Mouse (Mus musculus) spleen, postnatal 36 days (tissue): ENCODE results near the gene Arfgap1.
A peak's percentile ranks its signal among the peaks of the same experiment; 100 is the strongest.

Experiments used
- DNase-seq, 2 experiments: peaks; one replicate each; pipeline ENCODE4 v3.0.0; 2022; ENCODE audit warnings: low spot score in 2 of 2, mixed read lengths in 1 of 2

Arfgap1 gene

DNA sequence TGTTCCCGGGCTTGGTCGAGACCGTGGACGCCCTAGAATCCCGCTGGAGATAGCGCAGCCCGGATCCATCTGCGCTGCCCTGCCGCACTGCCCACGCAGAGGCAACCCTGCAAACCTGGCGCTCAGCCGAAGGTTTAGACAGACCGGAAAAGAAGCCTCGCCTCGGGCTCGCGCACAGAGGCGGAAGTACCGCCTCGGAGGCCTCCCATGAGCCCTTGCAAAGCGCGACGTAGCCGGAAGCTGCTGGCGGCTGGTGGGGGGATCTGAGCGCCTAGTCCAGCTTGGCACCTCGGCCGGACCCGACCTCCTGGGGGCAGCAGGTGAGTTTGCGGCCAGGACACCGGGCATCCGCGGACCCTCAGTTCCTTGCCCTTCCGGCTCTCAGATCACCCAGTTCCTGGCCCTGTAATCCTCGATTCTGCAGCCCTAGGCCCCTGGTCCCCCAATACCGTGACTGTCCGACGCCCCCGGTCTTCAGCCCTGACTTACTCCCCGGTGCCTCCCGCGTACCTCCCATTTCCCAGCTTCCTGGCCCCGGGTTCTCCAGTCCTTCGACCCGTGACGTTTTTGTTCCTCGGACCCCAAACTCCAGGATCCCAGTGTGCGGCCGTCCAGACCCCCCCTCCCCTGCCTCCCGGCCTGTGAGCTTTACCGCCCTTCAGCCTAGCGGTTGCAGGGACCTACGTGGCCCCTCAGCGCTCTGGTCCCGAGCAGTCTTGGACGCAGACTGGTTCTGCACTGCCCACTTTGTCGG, at the start of gene Arfgap1:
Gene Arfgap1, plus strand, starts transcription at position 216 of the 754 bp plus-strand sequence.
- peak; percentile 89 to 90 for DNase-seq

GRCm38 (mm10) chr2:180919913-180920809, 46.9 kb upstream of the Arfgap1 start:
- peak; percentile 13 to 23 for DNase-seq

DNA sequence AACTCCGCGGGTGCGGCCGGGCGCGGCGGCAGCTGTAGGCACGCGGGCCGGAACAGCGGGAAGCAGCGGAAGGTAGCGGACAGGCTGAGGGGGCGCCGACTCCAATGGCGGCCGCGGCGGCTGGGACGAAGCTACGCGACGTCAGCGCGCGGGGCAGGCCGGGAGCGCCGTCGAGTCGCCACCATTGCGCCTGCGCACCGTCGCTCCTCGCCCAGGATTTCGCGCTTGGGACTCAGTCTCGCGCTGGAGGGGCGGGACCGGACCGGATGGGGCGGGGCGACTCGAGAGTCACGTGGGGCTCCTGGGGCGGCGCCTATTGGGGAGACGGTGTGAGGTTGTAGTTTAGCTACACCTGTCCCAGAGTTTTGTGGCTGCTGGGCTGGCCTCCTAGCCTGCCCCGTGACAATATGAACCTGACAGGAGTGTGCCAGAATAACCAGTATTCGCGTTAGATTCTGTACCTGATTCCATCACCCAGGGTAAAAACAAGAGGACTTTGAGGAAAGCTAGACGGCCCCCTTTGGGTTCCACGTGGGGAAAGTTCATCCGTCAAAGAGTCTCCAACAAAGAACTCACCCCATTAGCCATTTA, 46.1 kb upstream of the Arfgap1 start, which contains the start of gene Ythdf1:
Gene Ythdf1, minus strand, starts transcription at position 140 of the 591 bp plus-strand sequence.
- DNase-seq = peak; percentile 97 to 98

GRCm38 (mm10) chr2:180922739-180923138, 44.3 kb upstream of the Arfgap1 start:
- DNase-seq = no peak

DNA sequence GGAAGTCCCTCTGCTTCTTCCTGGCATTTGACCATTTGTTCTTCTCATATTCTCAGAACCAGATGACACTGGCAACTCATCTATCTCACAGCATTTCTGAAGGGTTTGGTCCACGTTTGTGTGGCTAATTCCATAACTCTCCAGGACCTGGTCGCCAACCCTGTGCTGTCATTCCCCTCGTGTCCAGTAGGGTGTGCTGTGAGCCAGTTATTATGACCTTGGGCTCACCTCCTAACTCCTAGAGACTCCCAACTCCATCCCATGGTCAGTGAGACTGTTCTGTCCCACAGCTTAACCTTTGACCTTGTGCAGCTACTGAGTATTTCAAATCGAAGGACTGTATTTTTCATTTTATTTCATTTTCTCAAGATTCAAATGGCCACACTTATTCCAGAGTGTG, 41.8 kb upstream of the Arfgap1 start:
- peak; percentile 22 to 42 for DNase-seq

DNA sequence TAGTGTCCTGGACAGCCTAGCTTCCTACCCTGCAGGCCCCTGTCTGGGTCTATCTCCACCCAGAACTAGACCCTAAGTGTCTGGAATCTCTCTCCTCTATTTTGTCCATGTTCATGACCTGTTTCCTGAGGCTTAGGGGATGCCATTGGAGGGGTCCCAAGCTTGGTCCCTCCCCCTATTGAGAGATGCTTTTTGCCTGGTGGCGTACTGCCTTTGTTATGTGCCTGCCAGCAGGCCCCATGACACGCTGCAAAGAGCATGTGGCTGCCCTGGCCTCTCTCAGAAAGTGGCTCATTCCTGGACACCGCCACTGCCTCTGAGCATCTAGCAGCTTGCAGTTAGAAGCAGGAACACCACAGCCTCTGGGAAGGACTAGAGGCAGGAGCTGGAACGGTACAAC, 38.3 kb upstream of the Arfgap1 start, which contains the start of gene Birc7:
Gene Birc7, plus strand, starts transcription at position 301 of the 400 bp plus-strand sequence.
- no peak for DNase-seq

GRCm38 (mm10) chr2:180932418-180932817, 34.6 kb upstream of the Arfgap1 start:
- DNase-seq = no peak

DNA sequence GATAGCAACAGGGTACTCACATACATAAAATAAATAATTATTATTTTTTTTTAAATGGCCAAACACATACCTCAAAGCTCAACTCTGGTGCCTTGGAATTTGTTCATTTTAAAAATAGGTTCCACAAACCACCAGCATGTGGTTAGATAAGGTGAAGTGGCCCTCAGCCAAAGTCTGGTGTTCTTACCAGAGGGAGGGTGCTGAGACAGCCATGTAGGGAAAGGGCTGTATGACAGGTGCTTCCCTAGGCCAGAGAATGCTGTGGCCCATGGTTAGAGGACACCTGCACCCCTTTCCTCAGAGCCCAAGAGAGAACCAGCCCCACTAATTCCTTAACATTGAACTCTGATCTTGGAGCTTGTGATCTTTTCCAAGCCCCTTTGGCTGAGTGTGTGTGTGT, 26.8 kb upstream of the Arfgap1 start:
- no peak for DNase-seq

GRCm38 (mm10) chr2:180941869-180942268, 25.2 kb upstream of the Arfgap1 start:
- no peak for DNase-seq

DNA sequence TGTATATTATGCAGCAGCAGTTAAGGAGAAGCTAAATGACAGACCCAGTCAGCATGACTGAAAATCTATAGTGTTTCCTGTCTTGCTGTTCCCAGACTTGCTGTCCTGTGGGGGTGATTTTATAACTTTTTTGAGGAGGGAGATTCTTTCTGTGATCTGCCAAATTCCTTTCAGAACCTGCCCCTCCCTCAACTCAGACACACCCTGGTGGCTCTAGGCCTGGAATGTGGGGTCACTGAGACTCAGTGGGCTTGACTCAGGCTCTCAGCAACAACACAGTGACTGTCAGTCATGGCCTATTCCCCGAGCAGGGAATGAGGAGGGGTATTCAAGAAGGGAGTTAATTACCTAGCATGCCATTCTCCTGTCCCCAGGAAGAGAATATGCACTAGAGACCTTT, 17.1 kb upstream of the Arfgap1 start:
- DNase-seq = no peak

GRCm38 (mm10) chr2:180952731-180953171, 14.3 kb upstream of the Arfgap1 start:
- DNase-seq = no peak

DNA sequence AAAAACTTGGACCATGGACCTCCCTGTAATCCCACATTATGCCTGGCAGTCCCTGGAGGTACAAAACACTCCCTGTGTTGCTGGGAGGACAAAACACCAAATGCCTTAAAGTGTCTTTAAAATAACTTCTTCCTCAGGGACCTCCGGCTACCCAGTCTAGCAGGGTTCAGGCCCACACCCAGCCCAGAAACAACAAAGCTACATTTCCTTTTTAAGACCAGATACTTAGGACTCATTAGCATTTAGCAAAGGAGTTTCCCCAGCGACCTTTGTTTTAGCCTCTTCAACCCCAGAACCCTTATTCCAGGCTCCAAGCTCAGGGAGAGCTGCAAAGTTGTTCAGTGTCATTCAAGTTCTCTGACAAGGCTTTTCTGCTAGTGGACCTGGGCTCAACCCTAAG, 13.4 kb upstream of the Arfgap1 start:
- no peak for DNase-seq

- no peak for DNase-seq
These were observed 12.7 kb upstream of the Arfgap1 start, which contains the start of gene Nkain4 for GRCm38 (mm10) chr2:180954061-180955047. Gene Nkain4, minus strand, starts transcription at chr2:180954699.

GRCm38 (mm10) chr2:180959605-180960004, 7.4 kb upstream of the Arfgap1 start:
- no peak for DNase-seq

DNA sequence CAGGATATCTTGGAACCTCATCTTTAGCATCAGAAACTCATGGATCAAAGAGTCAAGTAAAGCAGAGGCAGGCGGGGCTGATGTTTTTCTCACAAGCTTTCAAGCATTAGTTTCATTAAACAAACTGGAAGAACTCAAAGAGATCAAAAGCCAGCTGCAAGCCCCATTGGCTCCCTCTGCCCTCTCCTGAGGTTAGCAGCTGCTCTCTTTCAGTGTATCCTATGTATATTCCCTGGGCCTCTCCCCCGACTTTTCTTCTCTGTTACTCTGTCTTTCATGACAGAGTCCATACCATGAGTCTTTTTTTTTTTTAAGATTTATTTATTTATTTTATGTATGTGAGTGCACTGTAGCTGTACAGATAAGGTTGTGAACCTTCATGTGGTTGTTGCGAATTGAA, 6.8 kb upstream of the Arfgap1 start:
- DNase-seq = no peak

DNA sequence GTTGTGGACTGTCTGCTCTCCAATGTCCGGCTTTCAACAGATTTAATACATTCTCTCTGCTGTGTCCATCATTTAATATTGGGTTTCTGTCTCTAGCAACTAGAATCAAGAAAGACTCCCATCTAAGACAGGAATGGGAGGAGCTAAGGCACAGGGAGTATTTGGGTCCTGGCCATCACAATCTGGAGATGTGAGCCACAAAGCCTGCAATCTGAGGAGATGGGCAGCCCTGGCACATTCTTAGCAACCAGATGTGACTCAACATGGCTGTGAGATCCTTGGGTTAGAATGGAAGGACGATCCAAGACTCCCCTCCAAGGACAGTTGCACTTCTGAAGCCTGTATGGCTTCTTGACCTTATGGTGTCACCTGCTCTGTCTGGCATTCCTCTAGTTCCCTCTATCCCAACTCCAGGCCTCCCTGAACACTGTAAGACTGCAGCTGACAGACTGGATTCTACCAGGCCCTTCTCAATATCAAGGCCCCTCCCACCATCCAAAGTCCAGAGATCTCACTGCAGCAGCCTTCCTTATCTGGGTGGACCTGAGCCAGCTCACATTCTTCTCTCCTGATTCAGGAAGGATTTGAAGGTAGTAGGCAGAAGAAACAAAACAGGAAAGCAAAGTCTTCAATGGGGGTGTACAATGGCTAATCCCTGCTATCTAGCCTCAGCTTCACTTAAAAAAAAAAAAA, 4.3 kb upstream of the Arfgap1 start:
- no peak for DNase-seq

- peak; percentile 35 to 50 for DNase-seq
These were observed 3.1 kb upstream of the Arfgap1 start for GRCm38 (mm10) chr2:180963956-180964355.

DNA sequence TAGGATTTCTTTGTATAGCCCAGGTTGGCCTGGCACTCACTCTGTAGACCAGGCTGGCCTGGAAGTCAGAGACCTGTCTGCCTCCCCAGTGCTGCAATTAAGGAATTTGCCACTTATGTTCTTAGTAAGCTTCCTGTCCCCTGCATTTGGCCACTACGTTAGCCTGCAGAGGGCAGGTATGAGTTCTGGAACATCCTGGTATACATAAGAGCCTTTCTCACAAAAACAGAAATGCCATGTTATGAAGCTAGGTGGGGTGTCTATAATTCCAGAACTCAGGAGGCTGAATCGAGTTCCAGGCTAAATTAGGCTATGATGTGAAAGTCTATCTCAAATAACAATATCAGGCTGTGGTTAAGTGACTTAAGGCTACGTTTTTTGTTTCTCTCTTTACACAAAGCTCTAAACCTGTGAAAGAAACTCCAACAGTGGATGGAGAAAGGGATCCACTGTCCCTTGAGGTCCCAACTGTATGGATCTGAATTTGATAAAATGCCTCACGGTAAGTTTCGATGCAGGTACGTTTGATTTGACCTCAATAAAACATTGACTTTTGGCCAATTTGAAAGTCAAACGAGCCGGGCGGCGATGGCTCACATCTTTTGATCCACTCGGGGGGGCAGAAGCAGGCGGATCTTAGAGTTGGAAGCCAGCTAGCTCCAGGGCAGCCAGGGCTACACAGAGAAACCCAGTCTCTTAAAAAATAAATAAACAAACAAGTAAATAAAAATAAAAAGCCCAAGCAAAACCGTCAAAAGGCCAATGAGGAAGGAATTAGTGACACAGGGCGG, 738 bp upstream of the Arfgap1 start:
- DNase-seq = peak; percentile 16 to 37

DNA sequence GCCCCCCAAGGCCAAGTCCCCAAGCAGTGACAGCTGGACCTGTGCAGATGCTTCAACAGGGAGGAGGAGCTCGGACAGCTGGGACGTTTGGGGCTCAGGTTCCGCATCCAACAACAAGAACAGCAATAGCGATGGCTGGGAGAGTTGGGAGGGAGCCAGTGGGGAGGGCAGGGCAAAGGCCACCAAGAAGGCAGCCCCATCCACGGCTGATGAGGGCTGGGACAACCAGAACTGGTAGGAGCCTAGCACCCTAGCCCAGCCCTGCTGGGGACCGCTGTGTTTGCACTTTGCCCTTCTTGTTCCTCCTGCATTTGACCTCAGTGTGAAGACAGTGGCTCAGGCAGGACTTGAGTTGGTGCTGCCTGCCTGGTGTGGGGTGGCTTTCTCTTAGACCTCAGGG, 14.1 kb downstream of the Arfgap1 start:
- DNase-seq = no peak
